Mouse (Mus musculus) gastrocnemius, adult 18-20 months (tissue): ENCODE measurements around the gene Set. TPM values are rescaled to one million over a fixed set of nuclear protein-coding genes. Genes with fewer than 3 reads are reported as not detected.

Experiments
- DNase-seq: peaks from one replicate; pipeline ENCODE4 v3.0.0; 2021; ENCODE audit warnings: low spot score
- total RNA-seq, 2 experiments: library from RNA; stranded (reverse); gene quantifications; 2 replicates each; pipeline ENCODE4 v1.2.3; 2021

Gene Set
- total RNA-seq, 2 experiments from 2014 or later: 87.1 to 104 TPM

DNA sequence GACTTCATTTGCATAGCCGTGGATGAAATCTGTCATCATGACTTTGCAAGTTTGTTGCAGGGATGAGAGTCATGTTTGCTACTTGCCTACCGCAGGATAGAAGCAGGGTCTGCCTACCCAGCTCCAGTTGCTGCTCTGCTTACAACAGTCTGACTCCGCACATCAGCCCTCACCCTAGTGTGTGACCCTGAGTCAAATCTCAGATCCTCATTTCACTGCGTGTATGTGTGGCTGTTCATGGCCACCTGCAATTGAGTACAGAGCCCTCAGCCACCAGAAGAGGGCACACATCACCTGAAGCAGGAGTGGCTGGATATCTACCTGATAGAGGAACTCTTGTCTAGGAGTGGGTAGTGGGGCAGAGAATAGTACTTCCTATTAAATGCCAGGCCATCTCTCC, 30.1 kb downstream of the Set start:
- DNase-seq: no peak

DNA sequence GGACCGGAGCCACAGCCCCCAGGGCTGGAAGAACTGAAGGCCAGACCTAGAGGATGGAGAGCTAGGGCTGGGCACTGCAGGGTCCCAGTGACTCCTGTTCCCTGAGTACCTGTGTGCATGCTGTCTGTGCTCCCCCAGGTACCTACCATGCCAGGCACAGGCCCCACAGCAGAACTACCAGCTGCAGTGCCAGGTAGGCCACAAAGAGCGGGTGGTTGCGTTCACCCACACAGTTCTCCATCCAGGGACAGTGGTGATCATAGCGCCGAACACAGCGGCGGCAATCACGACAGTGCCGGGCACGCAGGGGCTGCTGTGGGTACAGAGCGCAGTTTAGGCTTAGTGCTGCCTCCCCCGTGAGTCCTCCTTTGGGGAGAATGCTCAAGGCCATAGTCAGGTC, 34.3 kb downstream of the Set start:
- DNase-seq: no peak

DNA sequence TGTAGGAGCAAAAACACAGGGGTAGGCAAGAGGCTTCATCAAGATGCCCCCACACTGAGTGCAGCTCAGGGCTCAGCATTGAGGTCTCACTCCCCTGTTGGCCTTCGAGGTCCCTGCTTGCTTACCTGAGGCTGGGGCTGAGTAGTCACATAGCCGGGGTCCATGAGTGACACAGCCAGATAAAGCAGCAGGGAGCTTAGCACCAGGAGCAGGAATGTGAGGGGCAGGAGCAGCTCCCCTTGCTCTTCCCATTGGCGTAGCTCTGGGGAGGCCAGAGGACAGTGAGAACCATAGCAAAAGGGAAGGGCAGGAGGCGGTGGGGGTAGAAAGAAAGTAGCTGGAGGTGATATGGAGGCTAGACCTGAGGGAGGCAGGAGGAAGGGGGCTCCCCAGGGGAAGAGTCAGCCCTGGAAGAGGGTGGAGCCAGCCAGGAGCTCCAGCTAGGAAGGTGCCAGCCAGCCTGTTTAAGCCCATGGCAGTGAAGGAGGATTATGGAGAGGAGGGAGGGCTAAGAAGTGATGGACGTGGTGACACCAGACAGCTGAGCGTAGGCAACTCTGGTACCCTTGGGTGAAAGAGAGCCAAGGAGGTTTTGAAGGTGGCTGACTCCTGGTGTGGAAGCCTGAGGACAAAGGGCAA, 35.2 kb downstream of the Set start:
- no peak for DNase-seq

DNA sequence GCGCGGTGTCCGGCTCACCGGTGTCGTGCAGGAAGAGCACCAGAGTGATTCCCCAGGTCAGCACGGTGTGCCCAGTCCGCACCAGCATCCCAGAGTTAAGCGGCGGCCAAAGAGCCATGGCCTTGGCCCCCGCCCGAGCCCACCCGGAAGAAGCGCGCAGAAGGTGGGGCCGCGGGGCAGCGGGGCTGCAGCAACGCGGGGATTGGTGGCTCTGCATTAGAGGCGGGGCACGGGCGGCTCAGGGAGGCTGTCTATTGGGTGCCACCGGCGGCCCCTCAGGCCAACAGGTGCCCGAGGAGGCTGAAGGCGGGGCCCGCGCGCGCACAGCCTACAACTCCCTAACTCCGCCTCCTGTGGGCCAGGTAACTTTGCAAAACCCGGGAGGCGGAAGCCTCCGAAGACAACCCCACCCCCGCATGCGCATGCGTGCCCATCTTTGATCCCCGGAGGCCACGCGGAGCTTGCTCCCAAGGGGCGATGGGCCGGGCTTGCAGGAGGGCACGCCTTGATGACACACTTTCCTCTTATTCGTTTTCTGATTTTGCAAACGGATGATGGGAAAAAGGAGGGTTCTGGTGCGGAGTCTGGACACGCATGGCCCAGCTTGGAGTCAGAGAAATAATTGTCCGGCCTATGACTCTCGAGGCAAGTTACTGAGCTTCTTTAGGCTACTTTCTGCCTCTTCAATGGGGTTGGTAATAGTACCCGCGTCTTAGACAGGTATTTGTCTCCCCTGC, 36.5 kb downstream of the Set start, which contains the start of gene Zdhhc12:
Gene Zdhhc12 (minus strand): TSS at position 178 of the 737 bp plus-strand sequence.
- DNase-seq: peak; percentile 91

DNA sequence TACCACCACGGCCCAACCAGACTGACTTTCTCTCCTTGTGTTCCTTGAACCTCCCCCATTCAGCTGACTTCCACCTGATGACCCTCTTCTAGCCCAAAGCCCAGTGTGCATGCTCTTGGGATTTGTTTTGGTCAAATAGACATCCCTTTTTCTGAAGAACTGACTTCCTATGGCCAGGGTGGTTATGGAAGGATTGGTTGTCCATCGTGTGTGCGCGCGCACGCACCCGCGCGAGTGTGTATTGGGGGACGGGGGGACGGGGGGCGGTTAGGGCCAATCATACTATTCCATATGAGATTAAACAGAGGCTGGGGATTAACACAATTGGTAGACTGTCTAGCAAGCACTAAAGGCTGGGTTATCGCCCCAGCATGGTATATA, 37.0 kb downstream of the Set start:
- DNase-seq: no peak

DNA sequence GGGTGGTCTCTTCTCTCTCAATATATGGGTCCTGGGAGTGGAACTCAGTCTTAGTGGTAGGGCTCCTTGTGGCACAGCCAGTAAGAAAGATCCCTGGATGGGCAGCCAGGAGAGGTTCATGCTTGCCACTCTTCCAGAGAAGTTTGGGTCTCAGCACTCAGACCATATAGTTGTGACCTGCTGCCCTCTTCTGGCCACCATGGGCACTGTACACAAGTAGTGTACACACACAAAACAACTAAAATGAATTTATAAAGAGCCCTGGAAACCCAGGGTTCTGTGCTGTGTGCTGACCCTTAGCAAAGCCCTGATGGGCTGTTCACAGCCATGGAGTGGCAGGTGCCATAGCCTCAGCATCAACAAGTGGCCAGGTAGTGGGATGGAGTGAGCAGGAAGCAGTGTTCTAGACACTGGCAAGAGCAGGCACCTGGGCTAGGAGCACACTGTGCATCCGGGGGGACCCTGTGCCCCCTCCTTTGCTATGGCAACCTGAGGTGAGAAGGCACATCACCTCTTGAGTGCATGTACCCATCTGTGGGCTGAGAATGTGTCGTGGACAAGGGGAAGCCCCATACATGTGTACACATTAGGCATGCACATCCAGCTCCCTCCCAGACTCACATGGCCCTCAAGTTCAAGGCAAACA, 38.8 kb downstream of the Set start:
- peak; percentile 41 for DNase-seq

DNA sequence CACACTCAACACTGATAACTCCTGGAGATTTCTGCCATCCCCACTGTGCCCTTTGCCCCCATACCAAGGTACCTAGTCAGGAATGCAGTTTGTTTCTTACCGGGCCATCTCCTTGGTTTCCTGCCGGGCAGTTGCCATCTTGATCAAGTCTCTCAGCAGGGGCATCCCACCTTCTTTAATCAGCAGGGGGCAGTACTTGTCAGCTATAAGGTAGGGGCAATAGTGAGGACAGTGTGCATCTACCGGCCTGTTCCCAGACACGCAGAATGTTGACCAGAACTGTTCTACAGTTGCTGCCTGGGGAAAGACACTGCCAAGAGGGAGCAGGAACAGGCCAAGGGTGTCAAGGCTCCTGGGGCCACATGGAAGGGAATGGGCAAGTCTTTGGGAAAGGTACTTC, 43.0 kb downstream of the Set start:
- DNase-seq: no peak

DNA sequence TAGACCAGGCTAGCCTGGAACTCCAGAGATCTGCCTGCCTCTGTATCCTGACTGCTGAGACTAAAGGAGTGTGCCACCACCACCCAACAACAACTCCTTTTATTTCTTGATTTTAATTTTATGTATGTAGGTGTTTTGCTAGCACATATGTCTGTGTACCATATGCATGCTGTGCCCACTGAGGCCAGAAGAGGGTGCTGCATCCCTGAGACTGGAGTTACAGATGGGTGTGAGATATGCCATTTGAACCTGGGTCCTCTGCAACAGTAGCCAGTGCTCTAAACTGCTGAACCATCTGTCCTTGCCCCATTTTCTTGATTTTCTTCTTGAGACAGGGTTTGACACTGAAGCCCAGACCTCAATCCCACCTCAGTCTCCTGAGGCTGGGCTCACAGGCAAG, 49.2 kb downstream of the Set start:
- DNase-seq: no peak

DNA sequence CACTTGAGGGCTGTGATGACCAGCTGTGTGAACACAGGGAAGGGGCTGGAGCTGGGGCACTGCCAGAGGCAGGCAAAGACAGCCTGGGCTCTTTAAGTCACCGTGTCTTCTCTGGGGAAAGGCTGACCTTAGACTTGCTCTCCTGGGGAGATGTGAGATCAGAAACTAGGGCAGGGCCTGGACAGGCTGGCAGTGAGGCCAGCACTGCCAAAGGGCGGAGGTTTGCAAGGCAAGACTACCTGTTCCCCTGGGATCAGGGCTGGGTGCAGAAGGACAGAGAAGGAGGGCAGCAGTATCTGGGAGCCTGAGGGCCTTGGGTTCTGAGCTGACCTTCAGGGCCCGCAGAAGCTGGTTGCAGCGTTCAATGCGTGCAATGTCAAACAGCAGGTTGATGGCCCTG, 50.5 kb downstream of the Set start:
- no peak for DNase-seq

DNA sequence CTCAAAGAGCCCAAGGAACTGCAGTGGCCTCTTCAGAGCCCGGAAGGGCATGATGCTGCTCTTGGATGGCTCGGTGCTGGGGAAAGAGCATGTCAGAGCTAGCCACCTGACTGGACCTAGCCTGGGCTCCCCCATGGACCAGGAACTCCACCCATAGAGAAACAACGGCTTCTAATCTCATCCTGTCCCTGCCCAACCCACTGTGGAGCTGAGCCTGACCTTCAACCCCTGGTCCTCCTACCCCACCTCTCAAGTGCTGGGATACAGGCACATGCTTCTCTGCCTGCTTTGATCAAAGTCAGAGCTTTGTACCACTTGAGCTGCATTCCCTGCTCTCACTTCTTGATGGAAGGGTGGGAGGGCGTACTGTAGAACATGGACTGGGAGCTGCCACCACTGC, 51.1 kb downstream of the Set start:
- no peak for DNase-seq

DNA sequence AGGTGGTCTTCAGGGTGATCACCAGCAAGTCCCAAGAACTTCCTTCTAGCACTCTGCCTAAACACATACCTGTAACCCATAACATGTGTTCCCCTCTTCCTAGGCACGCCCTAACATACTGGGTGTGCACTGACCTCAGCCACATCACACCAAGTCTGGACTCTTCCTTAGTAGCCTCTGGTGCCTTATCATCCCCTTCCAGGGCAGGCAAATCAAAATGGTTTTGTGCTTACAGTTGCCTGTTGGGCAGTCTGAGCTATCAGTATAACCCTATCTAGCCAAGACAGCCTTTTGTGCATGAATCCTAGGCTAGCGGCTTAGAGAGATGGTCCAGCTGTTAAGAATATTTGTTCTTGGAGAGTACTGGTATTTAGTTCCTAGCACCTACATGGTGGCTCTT, 54.3 kb downstream of the Set start:
- DNase-seq: no peak

DNA sequence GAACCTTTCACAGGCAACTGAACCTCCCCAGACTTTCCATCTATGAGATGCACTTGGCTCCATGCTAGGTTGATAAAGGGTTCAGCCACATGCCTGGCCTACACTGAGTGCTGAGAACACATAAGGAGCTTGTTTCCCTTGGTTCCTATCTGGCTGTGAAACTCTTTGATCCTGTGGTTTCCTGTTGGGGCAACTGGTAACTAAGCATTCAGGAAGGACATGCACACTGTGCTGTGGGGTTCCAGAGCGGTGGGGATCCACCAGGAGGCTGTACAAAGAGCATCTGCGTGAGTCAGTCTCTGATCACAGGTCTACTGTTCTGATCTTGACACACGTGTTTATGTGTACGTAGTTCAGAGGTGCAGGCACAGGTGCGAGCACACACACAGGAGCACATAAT, 55.4 kb downstream of the Set start:
- DNase-seq: no peak

DNA sequence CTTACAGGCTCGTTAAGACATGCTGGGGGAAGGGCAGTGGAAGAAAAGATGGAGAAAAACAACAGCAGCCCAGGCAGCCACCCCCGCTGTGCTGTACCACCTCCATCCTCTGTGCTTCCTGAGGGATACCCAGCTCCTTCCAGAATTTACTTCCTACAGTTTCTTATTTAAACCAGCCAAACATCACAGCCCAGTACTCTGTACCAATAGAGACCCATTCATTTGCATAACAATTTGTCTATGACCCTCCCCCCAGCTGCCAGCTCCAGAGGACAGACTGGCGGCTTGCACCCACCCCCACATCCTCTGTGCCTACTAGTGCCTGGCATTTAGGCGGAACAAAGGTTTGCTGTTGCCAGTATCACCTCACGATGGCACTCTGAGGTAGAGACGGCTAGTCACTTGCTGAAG, 62.5 kb downstream of the Set start:
- DNase-seq: no peak

DNA sequence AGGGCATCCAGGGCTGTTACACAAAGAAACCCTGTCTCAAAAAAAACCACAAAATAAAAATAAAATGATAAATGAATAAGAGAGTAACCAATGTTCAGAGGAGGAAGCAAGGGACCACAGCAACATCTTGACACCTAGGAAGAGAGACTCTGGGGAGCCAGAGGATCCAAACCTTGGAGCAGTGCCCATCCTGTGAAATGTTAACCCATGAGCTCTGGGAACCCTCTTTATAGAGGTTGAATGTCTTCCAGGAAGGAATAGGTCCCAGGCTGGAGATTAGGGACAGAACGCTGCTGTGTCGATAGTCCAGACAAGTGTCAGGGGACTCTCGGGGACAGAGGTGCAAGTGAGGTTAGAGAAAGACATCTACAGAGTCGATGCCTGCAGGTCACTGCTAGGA, 63.1 kb downstream of the Set start:
- no peak for DNase-seq

Other genes starting within 250 kb of the Set start
- gene Urm1, start 237.3 kb upstream of the Set start, total RNA-seq: 10 to 100 TPM; 23.9 to 30.3 TPM
- gene Cercam, start 188.2 kb upstream of the Set start, total RNA-seq: 1 to 10 TPM; 1.6 to 1.7 TPM
- 10 to 100 TPM; 10.4 to 11.9 TPM for gene Odf2, start 168.2 kb upstream of the Set start, total RNA-seq
- gene Gle1, start 122.0 kb upstream of the Set start, total RNA-seq: 10 to 100 TPM; 23.1 to 23.9 TPM
- gene Sptan1, start 91.8 kb upstream of the Set start, total RNA-seq: 10 to 100 TPM; 32.7 to 43.1 TPM
- gene Wdr34, start 8.5 kb upstream of the Set start, total RNA-seq: 1 to 10 TPM; 3.6 to 4.3 TPM
- 1 to 10 TPM; 2.5 to 3.9 TPM for gene Pkn3, start 20.3 kb downstream of the Set start, total RNA-seq
- 1 to 10 TPM; 2.1 to 2.8 TPM for gene Zdhhc12, start 36.3 kb downstream of the Set start, total RNA-seq
- gene Zer1, start 67.2 kb downstream of the Set start, total RNA-seq: 10 to 100 TPM; 23.5 to 24.1 TPM
- 10 to 100 TPM; 11.7 to 12.0 TPM for gene Tbc1d13, start 76.4 kb downstream of the Set start, total RNA-seq
- 10 to 100 TPM; 50.1 to 52.0 TPM for gene Endog, start 114.1 kb downstream of the Set start, total RNA-seq
- gene Spout1, start 121.1 kb downstream of the Set start, total RNA-seq: 1 to 10 TPM; 4.2 to 4.7 TPM
- gene Kyat1, start 148.5 kb downstream of the Set start, total RNA-seq: 10 to 100 TPM; 25.3 to 26.9 TPM
- 10 to 100 TPM; 24.5 to 28.4 TPM for gene Lrrc8a, start 180.3 kb downstream of the Set start, total RNA-seq
- 1 to 10 TPM in 1 of 2 experiments, under 1 TPM in 1; 0.55 to 1.2 TPM for gene Gm28035, start 183.2 kb downstream of the Set start, total RNA-seq
- 10 to 100 TPM; 10.4 to 18.7 TPM for gene Phyhd1, start 208.8 kb downstream of the Set start, total RNA-seq
- 1 to 10 TPM in 1 of 2 experiments, not detected in 1; 1.1 TPM for gene Gm28038, start 223.7 kb downstream of the Set start, total RNA-seq
- gene Dolk, start 229.0 kb downstream of the Set start, total RNA-seq: 10 to 100 TPM; 20.9 to 22.4 TPM
- gene Nup188, start 229.0 kb downstream of the Set start, total RNA-seq: 1 to 10 TPM; 6.8 to 7.8 TPM